Mouse (Mus musculus): ENCODE results near the gene Rnf135. TPM values are rescaled to one million over a fixed set of nuclear protein-coding genes. Genes with fewer than 3 reads are reported as not detected.

Gene Rnf135
- total and polyA plus RNA-seq, 3 experiments: 10.9 to 12.4 (median 11.3) TPM

DNA sequence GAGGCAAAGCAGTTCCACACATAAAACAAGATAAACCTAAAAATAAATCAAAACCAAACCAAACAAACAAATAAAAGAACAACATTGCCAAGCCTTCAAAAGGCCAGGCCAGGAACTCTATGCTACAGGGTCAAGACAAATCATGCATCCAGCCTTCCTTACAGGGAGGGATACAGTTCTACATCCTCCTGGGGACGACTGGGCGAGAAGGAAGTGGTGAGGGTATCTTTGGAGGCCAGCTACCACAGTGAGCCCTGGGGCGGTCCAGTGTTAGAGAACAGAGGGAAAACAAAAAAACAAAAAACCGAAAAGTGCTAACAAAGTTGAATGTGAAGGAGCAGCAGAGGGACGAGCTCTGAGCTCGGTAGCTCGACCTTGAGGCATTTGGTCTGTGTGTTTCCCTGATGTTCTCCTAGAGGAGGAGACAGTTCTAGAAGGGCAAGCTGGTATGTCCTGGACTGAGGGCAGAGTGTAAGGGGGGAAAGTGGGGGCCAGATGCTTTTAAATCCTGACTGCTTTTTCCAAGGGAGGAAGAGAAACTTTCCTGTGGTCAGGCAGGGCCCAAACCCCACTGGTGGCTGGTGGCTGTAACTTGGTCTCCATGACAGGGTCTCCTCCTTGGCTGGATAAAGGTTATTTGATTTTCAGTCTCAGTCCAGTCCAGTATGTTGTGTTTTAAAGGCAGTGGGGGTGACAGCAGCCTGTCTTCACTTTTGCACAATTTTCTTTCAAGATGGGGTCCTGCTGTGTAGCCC, 20.1 kb upstream of the Rnf135 start:
- TF ChIP-seq EP300 (IDR thresholded peaks at IDR 0.05; ENCODE audit: low read length): peak; percentile 49
- peak; percentile 15; the same call in 1 of the 2 replicates for TF ChIP-seq MAX (IDR thresholded peaks at IDR 0.05; ENCODE audit: low read length)
- no peak for TF ChIP-seq MEF2A (IDR thresholded peaks at IDR 0.05; ENCODE audit: borderline replicate concordance, low read depth, low read length)
- TF ChIP-seq POLR2AphosphoS2 (IDR thresholded peaks at IDR 0.05; ENCODE audit: low read depth, low read length): no peak
- H3K4me2 ChIP-seq (ENCODE audit: insufficient read depth, low read depth, poor library complexity, severe bottlenecking): no peak overlapping the region
- no peak overlapping the region for H3K9ac ChIP-seq (ENCODE audit: insufficient read depth, low read depth)
- H3K4me3 ChIP-seq (replicated peaks in 1 of 3; ENCODE audit: low read depth in 2 of 3, low read length in 2 of 3, poor library complexity in 1 of 3): no peak overlapping the region
- peaks cover 0 to 10% of the 10 kb centered on the region in 2 experiments for H3K36me3 ChIP-seq (replicated peaks in 1 of 2; ENCODE audit: control insufficient read depth in 1 of 2, insufficient read depth in 1 of 2, low read length in 1 of 2)
- peaks cover 6 to 37% of the 10 kb centered on the region in 2 experiments; a peak in 3 of 4 replicates for H3K4me1 ChIP-seq (ENCODE audit: control insufficient read depth in 1 of 2, insufficient read depth in 2 of 2)
- DNase-seq (ENCODE audit: extremely low read depth): no peak
- no peaks in the 10 kb centered on the region for H3K27me3 ChIP-seq (replicated peaks)
- H3K9me3 ChIP-seq (replicated peaks; ENCODE audit: low read length): peaks cover 3% of the 10 kb centered on the region
- no peak overlapping the region for H3K27ac ChIP-seq (ENCODE audit: insufficient read depth, low read depth)
- dilution Hi-C loops (cut with MboI; ENCODE audit: extremely low pct_ligation_motif_present, extremely low pct_unique_long_range_greater_than_20kb, low sequenced_read_pairs) (no loop called here), in situ Hi-C loops (cut with MboI; ENCODE audit: low pct_ligation_motif_present, low pct_unique_long_range_greater_than_20kb, low sequenced_read_pairs) (no loop called here)
- no peaks in the 10 kb centered on the region for H3K79me2 ChIP-seq (replicated peaks; ENCODE audit: control insufficient read depth, extremely low read depth, insufficient read depth, poor library complexity, severe bottlenecking)

DNA sequence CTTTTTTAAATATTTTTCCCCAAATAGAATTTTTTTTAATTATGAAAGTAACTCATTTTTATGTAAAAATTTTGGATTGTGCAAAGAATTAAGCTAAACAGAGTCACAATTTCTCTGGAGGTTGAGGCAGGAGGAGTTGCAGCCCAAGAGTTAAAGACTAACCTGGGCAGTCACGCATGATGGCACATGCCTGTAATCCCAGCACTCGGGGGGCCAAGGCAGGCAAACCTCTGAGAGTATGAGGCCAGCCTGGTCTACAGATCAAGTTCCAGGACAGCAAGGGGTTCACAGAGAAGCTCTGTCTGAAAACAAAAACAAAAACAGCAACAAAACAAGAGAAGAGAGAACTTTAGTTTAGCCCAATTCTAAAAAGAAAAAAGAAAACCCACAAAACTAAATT, 19.4 kb upstream of the Rnf135 start:
- no peak for TF ChIP-seq MXI1 (IDR thresholded peaks at IDR 0.05; ENCODE audit: low read depth, low read length)
- no peak for TF ChIP-seq ZNF384 (IDR thresholded peaks at IDR 0.05; ENCODE audit: low read depth, low read length)
- TF ChIP-seq UBTF (IDR thresholded peaks at IDR 0.05; ENCODE audit: low read depth, low read length): no peak
- TF ChIP-seq CHD1 (IDR thresholded peaks at IDR 0.05; ENCODE audit: low read depth, low read length): no peak
- TF ChIP-seq USF1 (IDR thresholded peaks at IDR 0.05; ENCODE audit: low read depth, low read length): no peak
- TF ChIP-seq MYC (IDR thresholded peaks at IDR 0.05; ENCODE audit: low read depth, low read length): no peak
- TF ChIP-seq POLR2A (IDR thresholded peaks at IDR 0.05; ENCODE audit: low read depth, low read length): no peak
- no peak for TF ChIP-seq MAZ (IDR thresholded peaks at IDR 0.05; ENCODE audit: low read depth, low read length)
- no peak for TF ChIP-seq EP300 (IDR thresholded peaks at IDR 0.05; ENCODE audit: low read length)
- no peak for TF ChIP-seq MAFK (IDR thresholded peaks at IDR 0.05; ENCODE audit: insufficient replicate concordance, low read length)
- TF ChIP-seq MEF2A (IDR thresholded peaks at IDR 0.05; ENCODE audit: borderline replicate concordance, low read depth, low read length): no peak
- no peak for TF ChIP-seq E2F4 (IDR thresholded peaks at IDR 0.05; ENCODE audit: insufficient replicate concordance, low read depth, low read length)
- TF ChIP-seq ZMIZ1 (IDR thresholded peaks at IDR 0.05; ENCODE audit: low read depth, low read length): no peak
- Histone ChIP-seq H3K79me2 (replicated peaks; ENCODE audit: control insufficient read depth, extremely low read depth, insufficient read depth, poor library complexity, severe bottlenecking) (no peaks in the 10 kb centered on the region), H3K27me3 (replicated peaks) (no peaks in the 10 kb centered on the region), H3K4me3 (replicated peaks in 1 of 3; ENCODE audit: low read depth in 2 of 3, low read length in 2 of 3, poor library complexity in 1 of 3) (no peak overlapping the region), H3K4me1 (ENCODE audit: control insufficient read depth in 1 of 2, insufficient read depth in 2 of 2) (peaks cover 10 to 39% of the 10 kb centered on the region in 2 experiments; a peak in 3 of 4 replicates), H3K27ac (ENCODE audit: insufficient read depth, low read depth) (no peak overlapping the region), H3K36me3 (replicated peaks in 1 of 2; ENCODE audit: control insufficient read depth in 1 of 2, insufficient read depth in 1 of 2, low read length in 1 of 2) (peaks cover 0 to 14% of the 10 kb centered on the region in 2 experiments), H3K4me2 (ENCODE audit: insufficient read depth, low read depth, poor library complexity, severe bottlenecking) (no peak overlapping the region), H3K9ac (ENCODE audit: insufficient read depth, low read depth) (no peak overlapping the region), H3K9me3 (replicated peaks; ENCODE audit: low read length) (peaks cover 3% of the 10 kb centered on the region)
- dilution Hi-C loops (cut with MboI; ENCODE audit: extremely low pct_ligation_motif_present, extremely low pct_unique_long_range_greater_than_20kb, low sequenced_read_pairs) (no loop called here), in situ Hi-C loops (cut with MboI; ENCODE audit: low pct_ligation_motif_present, low pct_unique_long_range_greater_than_20kb, low sequenced_read_pairs) (no loop called here)
- DNase-seq (ENCODE audit: extremely low read depth): no peak

All from CH12.LX (cell line).